Mouse (Mus musculus): ENCODE results near the gene Pi4kb.

Pi4kb gene

GRCm38 (mm10) chr3:95056275-95056674 lies 81.7 kb downstream of the Pi4kb start:
- DNase-seq (ENCODE audit: low read depth): no peak

All from c-Kit-positive CD71-negative TER-119-negative erythroid progenitor cells, embryonic 14.5 days (primary cell).